Mouse (Mus musculus) urinary bladder, postnatal 14 days (tissue): Measurements from ENCODE around the gene Olfr1155.

Experiments
- DNase-seq: peaks from one replicate; pipeline ENCODE4 v3.0.0; 2021; ENCODE audit warnings: low spot score

The Olfr1155 gene

DNA sequence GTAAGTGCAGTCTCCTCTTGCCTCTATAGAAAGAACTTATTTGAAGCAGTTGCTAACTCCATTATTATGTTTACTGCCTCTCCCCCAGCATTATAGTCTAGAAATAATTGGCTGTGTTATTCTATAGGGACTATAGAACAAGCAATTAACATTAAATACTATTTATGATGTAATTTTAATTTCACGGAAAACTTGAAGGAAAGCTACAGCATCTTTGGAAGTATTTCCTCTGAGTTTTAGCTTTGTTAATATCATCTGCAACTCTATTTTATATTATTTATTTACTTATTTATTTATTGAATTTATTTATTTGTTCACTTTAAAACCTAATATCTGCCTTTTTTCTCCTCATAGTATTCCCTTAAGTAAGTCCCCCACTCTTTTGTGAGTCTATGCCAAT lies at the start of gene Olfr1155:
Gene Olfr1155, minus strand, starts transcription at position 101 of the 400 bp plus-strand sequence.
- no peak for DNase-seq

DNA sequence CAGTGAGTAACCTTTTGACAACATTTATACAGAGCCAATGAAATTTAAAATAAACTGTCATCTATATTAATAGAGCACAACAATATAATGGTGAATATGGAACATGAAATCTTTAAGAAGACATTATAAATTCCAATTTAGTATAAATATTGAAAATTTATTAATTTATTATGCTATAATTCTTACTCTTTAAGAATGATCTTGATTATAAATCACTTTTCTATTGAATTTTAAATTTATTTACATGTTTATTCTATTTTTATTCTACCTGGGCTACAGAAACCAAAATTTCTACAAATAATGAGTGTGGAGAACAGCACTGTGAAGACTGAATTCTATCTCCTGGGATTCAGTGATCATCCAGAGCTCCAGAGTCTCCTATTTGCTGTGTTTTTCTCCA lies 44.9 kb upstream of the Olfr1155 start, which contains the start of gene Olfr1158:
Gene Olfr1158, plus strand, starts transcription at position 301 of the 400 bp plus-strand sequence.
- DNase-seq: no peak

- no peak for DNase-seq
These were observed 29.6 kb upstream of the Olfr1155 start, which contains the start of gene Olfr74 for GRCm38 (mm10) chr2:87974563-87974962. Gene Olfr74 (minus strand): TSS chr2:87974663.

DNA sequence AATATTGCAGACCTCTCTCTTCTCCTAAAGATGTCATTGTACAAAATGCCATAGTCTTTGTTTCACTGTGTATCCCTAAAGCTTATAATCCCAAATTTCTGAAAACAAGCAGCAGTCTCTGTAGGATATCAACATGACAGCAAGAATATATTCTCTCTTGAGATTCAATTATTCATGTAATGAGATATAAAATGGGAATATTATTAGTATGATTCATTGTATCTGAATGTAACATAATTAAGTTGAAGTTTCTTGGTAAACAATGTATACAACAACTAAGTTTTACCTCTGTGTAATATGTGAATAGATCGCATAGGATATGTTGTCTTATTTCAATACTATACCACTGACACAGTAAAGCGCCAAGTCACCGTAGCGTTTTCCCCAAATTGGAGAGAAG lies 23.3 kb upstream of the Olfr1155 start, which contains the start of gene Olfr1157:
Gene Olfr1157, minus strand, starts transcription at position 101 of the 400 bp plus-strand sequence.
- no peak for DNase-seq

DNA sequence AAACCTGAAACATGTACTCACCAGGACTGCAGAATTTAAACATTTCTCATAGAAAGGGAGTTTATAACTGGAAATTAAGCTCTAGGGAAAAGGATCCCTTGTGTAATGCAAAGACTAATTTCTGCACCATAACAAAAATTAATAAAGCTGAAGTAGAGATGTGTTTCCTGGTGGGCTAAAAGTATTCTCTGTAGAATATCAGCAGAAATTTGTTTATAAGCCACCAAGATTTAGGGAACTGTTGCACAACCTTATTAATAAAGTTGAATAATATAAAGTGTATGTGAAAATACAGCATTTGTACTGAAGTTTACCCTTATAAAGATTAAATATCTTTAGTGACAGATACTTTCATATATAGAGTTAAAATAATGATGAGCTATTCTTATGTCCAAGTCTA lies 8.1 kb upstream of the Olfr1155 start, which contains the start of gene Olfr1156:
Gene Olfr1156, minus strand, starts transcription at position 101 of the 400 bp plus-strand sequence.
- DNase-seq: no peak

- DNase-seq: no peak
These were observed 39.9 kb downstream of the Olfr1155 start, which contains the start of gene Olfr1154 for GRCm38 (mm10) chr2:87905066-87905465. Gene Olfr1154 (minus strand): TSS chr2:87905166.

- no peak for DNase-seq
These were observed 50.3 kb downstream of the Olfr1155 start, which contains the start of gene Olfr1153 for GRCm38 (mm10) chr2:87894662-87895061. Gene Olfr1153 (plus strand): TSS chr2:87894962.
